Mouse (Mus musculus): ENCODE results near the gene Slc25a26.

DNA sequence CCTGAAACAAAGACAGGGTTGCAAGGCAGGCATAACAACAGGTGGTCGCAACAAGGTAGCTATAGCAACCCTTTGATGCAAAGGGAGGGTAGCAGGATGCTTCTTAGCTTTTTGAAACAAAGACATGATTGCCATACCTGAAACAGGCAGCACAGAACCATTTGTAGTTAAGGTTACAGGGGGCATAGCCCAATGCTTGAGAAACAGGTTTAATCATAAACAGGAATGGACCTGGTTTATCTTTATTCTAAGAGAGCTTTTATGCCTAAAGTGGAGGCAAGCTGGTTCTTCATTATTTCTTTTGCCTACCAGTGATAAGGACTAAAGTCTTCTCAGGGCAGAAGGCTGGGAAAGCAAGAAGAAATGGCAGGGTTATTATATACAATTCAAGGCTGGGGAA lies 149.5 kb downstream of the Slc25a26 start:
- no peak for TF ChIP-seq CTCF (IDR thresholded peaks at IDR 0.05; ENCODE audit: borderline replicate concordance, control insufficient read depth, extremely low read depth, insufficient read depth, low read length, poor library complexity)
- TF ChIP-seq POLR2A (IDR thresholded peaks at IDR 0.05; ENCODE audit: control insufficient read depth, extremely low read depth, insufficient read depth, low read length, poor library complexity): no peak

Data from thymus, adult 2 months (tissue).